Mouse (Mus musculus) E14TG2a.4 (cell line): ENCODE measurements around the gene Cpn2.

ENCODE experiments used
- CTCF ChIP-seq: conservative IDR thresholded peaks from 2 replicates; pipeline ENCODE4 v1.5.1; 2014; ENCODE audit warnings: low read length
- NANOG ChIP-seq: IDR thresholded peaks from 2 replicates; pipeline ENCODE4 v1.6.1; 2014; ENCODE audit warnings: borderline replicate concordance, low read length, mixed read lengths
- POU5F1 ChIP-seq: IDR thresholded peaks from 2 replicates; pipeline ENCODE4 v1.6.1; 2014; ENCODE audit warnings: low read length, borderline replicate concordance

DNA sequence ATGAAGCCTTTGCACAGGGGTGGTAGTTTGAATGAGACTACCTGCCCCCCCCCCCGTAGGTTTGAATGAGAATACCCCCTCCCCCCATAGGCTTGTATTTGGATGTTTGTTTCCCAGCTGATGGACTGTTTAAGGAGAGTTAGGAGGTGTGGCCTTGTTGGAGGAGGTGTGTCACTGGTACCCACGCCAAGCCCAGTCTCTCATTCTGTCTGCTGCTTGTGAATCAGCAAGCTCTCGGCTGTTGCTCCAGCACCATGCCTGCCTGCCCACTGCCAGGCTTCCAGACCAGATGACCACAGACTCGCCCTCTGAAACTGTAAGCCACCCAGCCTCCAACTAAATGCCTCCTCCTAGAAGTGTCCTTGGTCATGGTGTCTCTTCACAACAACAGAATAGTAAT is 4.1 kb downstream of the Cpn2 start:
- no peak for TF ChIP-seq CTCF
- TF ChIP-seq POU5F1, result no peak
- no peak for TF ChIP-seq NANOG
